Mouse (Mus musculus) embryo, embryonic 10.5 days (tissue): ENCODE measurements around the gene Efcab14.

Source experiments
- DNase-seq: peaks from one replicate; pipeline ENCODE4 v3.0.0-alpha.2; 2015; ENCODE audit warnings: low spot score

Gene Efcab14

GRCm38 (mm10) chr4:115737551-115738041, at the start of gene Efcab14:
Gene Efcab14 (plus strand): TSS chr4:115737744.
- peak; percentile 99 for DNase-seq

DNA sequence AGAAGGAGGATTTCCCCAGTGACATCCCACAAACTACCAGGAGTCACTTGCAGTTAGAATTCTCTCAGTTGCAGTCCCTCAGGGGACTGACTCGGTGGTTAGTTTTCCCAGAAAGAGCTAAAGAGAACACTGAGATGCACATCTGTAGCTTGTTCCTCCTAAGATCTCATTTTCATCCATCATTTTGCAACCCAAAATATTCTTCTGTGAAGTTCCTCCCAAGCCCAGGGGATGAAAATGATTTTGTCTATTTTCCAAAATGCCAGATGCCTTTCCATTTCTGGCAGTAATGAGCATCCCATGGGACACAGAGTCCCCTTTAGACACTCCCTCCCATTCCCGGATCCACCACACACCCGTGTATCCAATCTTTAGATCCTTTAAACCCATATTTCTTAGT, 36.1 kb upstream of the Efcab14 start:
- DNase-seq = no peak

DNA sequence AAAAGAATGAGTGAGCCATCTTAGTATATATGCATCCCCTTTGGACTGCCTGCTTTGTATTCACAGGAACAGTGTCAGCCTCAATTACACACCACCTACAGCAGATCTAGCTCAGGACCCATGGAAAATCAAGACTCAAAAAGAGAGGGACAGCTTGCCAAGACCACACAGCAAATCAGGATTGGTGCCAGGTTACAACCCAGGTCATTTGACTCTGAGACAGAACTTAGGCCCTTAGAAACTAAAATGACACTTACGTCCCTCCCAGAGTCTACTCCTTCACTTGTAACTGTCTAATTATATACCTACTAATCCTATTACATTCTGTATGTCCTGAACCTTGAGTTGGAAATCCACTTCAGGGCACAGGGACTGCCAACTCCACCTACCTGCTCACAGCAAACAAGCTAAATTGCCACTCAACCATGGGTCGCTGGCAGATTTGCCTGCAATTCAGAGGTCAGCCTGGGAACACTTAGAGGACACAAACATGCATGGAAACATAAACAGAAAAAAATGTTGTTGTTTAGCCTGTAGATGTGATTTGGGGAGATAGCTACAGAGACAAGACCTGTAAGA, 33.5 kb upstream of the Efcab14 start:
- DNase-seq = no peak

GRCm38 (mm10) chr4:115708974-115709593, 28.5 kb upstream of the Efcab14 start:
- DNase-seq = peak; percentile 21

GRCm38 (mm10) chr4:115709792-115710418, 27.6 kb upstream of the Efcab14 start:
- DNase-seq = peak; percentile 93

DNA sequence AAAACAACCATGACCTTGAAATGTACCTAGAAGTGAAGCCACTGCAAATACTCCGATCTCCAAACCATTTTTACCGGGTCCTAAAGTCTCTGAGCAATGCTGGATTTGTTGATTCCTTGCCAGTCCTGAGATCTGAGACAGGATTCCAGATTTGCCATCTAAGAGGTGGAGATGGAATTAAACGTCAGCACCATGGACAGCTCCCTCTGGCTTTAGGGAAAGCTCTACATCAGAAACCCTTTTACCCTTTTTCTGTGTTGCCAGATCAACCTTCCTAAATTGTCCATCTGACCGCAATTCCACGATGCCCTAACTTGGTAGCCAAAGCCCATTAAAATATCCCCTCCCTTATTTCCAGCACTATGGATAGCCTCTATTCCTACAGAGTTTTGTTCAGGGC, 8.8 kb upstream of the Efcab14 start:
- peak; percentile 86 for DNase-seq

GRCm38 (mm10) chr4:115731588-115732222, 5.8 kb upstream of the Efcab14 start:
- peak; percentile 84 for DNase-seq

GRCm38 (mm10) chr4:115732223-115732818, 5.2 kb upstream of the Efcab14 start:
- no peak for DNase-seq

DNA sequence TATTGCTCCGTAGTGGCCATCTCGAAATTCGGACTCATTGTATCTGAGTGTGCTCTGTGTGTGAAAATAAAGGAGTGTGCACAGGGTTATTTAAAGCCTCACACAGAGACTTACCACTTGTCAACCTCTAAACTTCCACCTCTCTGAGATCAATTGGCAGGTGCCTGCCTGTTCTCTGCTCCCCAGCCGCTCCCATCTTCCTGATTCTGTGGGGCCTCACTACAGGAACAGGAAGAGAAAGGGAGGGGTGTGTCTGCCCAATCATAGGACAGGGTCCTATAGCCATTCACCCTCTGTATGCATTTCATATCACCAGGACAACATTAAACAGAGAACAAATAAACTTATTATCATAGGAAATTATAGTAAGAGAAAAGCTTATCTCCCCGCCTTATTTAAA, 3.8 kb upstream of the Efcab14 start:
- no peak for DNase-seq

DNA sequence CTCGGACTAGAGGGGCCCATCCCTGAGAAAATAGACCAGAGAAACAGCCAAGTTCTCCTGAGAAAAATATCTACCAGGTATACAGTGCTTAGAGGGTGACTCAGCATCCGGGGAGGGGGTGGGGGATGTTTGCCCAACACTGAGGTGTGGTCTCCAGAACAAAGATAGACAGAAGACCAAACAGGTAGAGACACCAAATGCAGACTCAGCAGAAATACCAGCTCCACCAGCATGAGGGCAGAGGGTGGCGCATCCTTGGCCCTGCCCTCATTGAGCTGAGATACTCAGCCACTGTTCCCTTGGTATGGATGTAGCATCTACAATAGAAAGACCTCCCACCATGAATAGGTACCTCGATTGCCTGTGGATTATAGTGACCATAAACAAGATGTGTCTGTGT, 2.7 kb upstream of the Efcab14 start:
- DNase-seq = no peak

DNA sequence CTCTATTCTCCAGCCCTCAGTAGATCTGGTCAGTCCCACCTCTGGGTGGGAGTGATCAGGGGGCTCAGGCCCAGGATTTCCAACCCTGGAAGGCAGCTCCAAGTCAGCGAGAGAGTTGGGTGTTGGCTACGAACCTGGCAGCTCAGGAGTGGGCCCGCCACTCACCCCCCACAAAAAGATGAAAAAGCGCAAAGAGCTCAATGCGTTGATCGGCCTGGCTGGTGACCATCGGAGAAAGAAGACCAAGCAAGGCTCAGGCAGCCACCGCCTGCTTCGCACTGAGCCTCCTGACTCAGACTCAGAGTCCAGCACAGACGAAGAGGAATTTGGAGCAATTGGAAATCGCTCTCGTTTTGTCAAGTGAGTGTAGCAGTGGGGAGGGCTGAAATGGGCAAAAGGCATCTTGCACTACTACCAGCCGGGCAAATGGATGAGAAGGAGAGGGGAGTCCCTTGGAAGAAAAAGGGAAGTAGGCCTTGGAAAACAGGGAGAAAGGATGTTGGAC, 989 bp downstream of the Efcab14 start:
- DNase-seq = no peak

GRCm38 (mm10) chr4:115742658-115743057, 5.1 kb downstream of the Efcab14 start:
- no peak for DNase-seq

- no peak for DNase-seq
These were observed 5.6 kb downstream of the Efcab14 start for GRCm38 (mm10) chr4:115743096-115743495.

DNA sequence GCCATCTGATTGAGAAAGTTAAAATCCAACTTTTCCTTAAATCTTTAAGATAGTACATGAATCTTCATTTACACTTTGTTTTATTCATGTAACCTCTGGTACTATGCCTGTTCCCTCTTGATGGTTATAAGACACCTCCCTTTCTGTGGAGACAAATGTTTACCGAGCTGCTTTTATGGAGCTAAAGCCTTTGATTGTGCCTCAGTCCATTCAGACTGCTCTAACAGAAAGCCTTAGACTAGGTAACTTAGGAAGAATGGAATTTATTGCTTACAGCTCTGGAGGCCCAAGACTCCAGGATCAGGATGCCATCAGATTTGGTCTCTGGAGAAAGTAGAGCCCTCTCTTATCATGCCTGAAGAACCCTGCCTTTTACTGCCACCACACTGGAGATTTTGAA, 10.6 kb downstream of the Efcab14 start:
- DNase-seq = no peak

DNA sequence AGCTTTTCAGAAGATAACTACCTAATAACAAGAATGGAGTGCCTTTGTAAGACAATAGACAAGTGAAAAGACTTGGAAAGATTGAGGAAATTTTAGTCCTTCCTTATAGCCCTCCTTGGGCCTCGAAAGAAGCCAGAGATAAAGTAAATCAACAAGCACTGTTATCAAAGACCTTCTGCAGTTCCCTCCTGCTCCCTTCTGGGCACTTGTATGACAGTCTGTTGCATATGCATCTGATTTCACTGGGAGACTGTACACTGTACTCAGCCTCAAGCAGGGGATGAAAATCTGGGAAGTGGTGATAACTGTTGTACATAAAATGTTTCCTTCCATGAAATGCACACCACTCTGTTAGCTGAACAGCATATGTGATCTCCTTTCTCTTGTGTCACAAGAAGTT, 11.8 kb downstream of the Efcab14 start:
- DNase-seq = no peak

DNA sequence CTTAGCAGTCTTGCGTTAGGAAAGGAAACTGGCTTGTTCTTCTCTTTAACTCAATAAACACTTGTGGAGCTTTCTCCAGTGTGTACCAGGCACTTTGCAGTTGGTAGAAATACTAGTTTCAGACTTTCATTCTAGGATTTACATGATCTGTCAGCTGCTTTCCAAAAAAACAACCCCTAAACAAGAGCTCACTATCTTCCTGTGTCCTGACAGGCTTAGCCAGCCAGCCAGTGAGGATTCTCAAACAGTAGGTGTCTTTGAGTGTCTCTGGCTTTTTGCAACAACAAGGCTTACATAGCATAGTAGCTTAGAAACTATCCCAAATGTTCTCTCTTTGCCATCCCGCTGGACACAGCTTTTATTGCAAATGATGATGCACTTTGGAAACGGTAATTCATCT, 16.6 kb downstream of the Efcab14 start:
- no peak for DNase-seq

GRCm38 (mm10) chr4:115754851-115755250, 17.3 kb downstream of the Efcab14 start:
- no peak for DNase-seq

- DNase-seq = no peak
These were observed 23.7 kb downstream of the Efcab14 start for GRCm38 (mm10) chr4:115761206-115761605.

GRCm38 (mm10) chr4:115764581-115764980, 27.0 kb downstream of the Efcab14 start:
- DNase-seq = no peak

- peak; percentile 14 for DNase-seq
These were observed 30.3 kb downstream of the Efcab14 start for GRCm38 (mm10) chr4:115767647-115768467.

GRCm38 (mm10) chr4:115775056-115775455, 37.5 kb downstream of the Efcab14 start:
- no peak for DNase-seq
